Mouse (Mus musculus): ENCODE measurements around the gene Nav1. TPM values are rescaled to one million over a fixed set of nuclear protein-coding genes. Genes with fewer than 3 reads are reported as not detected.

The Nav1 gene
- polyA plus RNA-seq, 1 experiment from 2014 or later = 25.6 TPM

- peaks cover under 1% of the 10 kb centered on the region; the same call in 1 of the 2 replicates for H3K4me1 ChIP-seq (ENCODE audit: control insufficient read depth, insufficient read depth, low read length)
- H3K27ac ChIP-seq (ENCODE audit: low read length) = no peak overlapping the region
- H3K36me3 ChIP-seq (ENCODE audit: control insufficient read depth, insufficient read depth, low read length) = peaks cover 45% of the 10 kb centered on the region
- no peaks in the 10 kb centered on the region for H3K9me3 ChIP-seq (ENCODE audit: control insufficient read depth, low read depth, low read length)
- H3K27me3 ChIP-seq (ENCODE audit: control insufficient read depth, insufficient read depth, low read length) = no peaks in the 10 kb centered on the region
- no peak for ATAC-seq (ENCODE audit: insufficient number of reproducible peaks, insufficient read depth, low FRiP score, low read depth)
- no peak overlapping the region for H3K4me2 ChIP-seq (replicated peaks; ENCODE audit: low read depth, low read length)
- 56% methylated on average over 3 of the region's 3 CpGs for WGBS
- no peak overlapping the region for H3K4me3 ChIP-seq (ENCODE audit: low read depth, low read length)
- no peak overlapping the region for H3K9ac ChIP-seq (replicated peaks; ENCODE audit: low read depth, low read length)
These were observed 140.2 kb downstream of the Nav1 start for GRCm38 (mm10) chr1:135466935-135467334.

- no peaks in the 10 kb centered on the region for H3K27me3 ChIP-seq (ENCODE audit: control insufficient read depth, insufficient read depth, low read length)
- H3K4me2 ChIP-seq (replicated peaks; ENCODE audit: low read depth, low read length) = no peak overlapping the region
- no peaks in the 10 kb centered on the region for H3K9me3 ChIP-seq (ENCODE audit: control insufficient read depth, low read depth, low read length)
- H3K4me3 ChIP-seq (ENCODE audit: low read depth, low read length) = no peak overlapping the region
- H3K9ac ChIP-seq (replicated peaks; ENCODE audit: low read depth, low read length) = no peak overlapping the region
- no peak for ATAC-seq (ENCODE audit: insufficient number of reproducible peaks, insufficient read depth, low FRiP score, low read depth)
- WGBS = 89% methylated on average over 19 of the region's 19 CpGs
- H3K27ac ChIP-seq (ENCODE audit: low read length) = no peak overlapping the region
- peaks cover 3% of the 10 kb centered on the region; the same call in 1 of the 2 replicates for H3K4me1 ChIP-seq (ENCODE audit: control insufficient read depth, insufficient read depth, low read length)
- H3K36me3 ChIP-seq (ENCODE audit: control insufficient read depth, insufficient read depth, low read length) = peaks cover 35% of the 10 kb centered on the region
These were observed 141.4 kb downstream of the Nav1 start for GRCm38 (mm10) chr1:135465734-135466133.

GRCm38 (mm10) chr1:135462736-135463135, 144.4 kb downstream of the Nav1 start:
- H3K9ac ChIP-seq (replicated peaks; ENCODE audit: low read depth, low read length) = no peak overlapping the region
- no peak overlapping the region for H3K4me2 ChIP-seq (replicated peaks; ENCODE audit: low read depth, low read length)
- H3K27me3 ChIP-seq (ENCODE audit: control insufficient read depth, insufficient read depth, low read length) = no peaks in the 10 kb centered on the region
- H3K36me3 ChIP-seq (ENCODE audit: control insufficient read depth, insufficient read depth, low read length) = peaks cover 40% of the 10 kb centered on the region; the same call in 1 of the 2 replicates
- H3K4me3 ChIP-seq (ENCODE audit: low read depth, low read length) = no peak overlapping the region
- no peaks in the 10 kb centered on the region for H3K9me3 ChIP-seq (ENCODE audit: control insufficient read depth, low read depth, low read length)
- H3K27ac ChIP-seq (ENCODE audit: low read length) = peak overlapping the region; percentile 59
- no peak for ATAC-seq (ENCODE audit: insufficient number of reproducible peaks, insufficient read depth, low FRiP score, low read depth)
- H3K4me1 ChIP-seq (ENCODE audit: control insufficient read depth, insufficient read depth, low read length) = peaks cover 3% of the 10 kb centered on the region; the same call in 1 of the 2 replicates
- WGBS = 44% methylated on average over 8 of the region's 8 CpGs

- peaks cover 3% of the 10 kb centered on the region; the same call in 1 of the 2 replicates for H3K4me1 ChIP-seq (ENCODE audit: control insufficient read depth, insufficient read depth, low read length)
- H3K36me3 ChIP-seq (ENCODE audit: control insufficient read depth, insufficient read depth, low read length) = peaks cover 36% of the 10 kb centered on the region; the same call in 1 of the 2 replicates
- no peaks in the 10 kb centered on the region for H3K27me3 ChIP-seq (ENCODE audit: control insufficient read depth, insufficient read depth, low read length)
- H3K9ac ChIP-seq (replicated peaks; ENCODE audit: low read depth, low read length) = no peak overlapping the region
- H3K4me3 ChIP-seq (ENCODE audit: low read depth, low read length) = no peak overlapping the region
- H3K27ac ChIP-seq (ENCODE audit: low read length) = peak overlapping the region; percentile 61
- no peak; the same call in 1 of the 2 replicates for ATAC-seq (ENCODE audit: insufficient number of reproducible peaks, insufficient read depth, low FRiP score, low read depth)
- no peak overlapping the region for H3K4me2 ChIP-seq (replicated peaks; ENCODE audit: low read depth, low read length)
- H3K9me3 ChIP-seq (ENCODE audit: control insufficient read depth, low read depth, low read length) = no peaks in the 10 kb centered on the region
- WGBS = 45% methylated on average over 4 of the region's 4 CpGs
These were observed 144.8 kb downstream of the Nav1 start for GRCm38 (mm10) chr1:135462304-135462703.

- 75% methylated on average over 3 of the region's 3 CpGs for WGBS
- H3K4me2 ChIP-seq (replicated peaks; ENCODE audit: low read depth, low read length) = no peak overlapping the region
- H3K4me1 ChIP-seq (ENCODE audit: control insufficient read depth, insufficient read depth, low read length) = peaks cover 3% of the 10 kb centered on the region; the same call in 1 of the 2 replicates
- no peaks in the 10 kb centered on the region for H3K9me3 ChIP-seq (ENCODE audit: control insufficient read depth, low read depth, low read length)
- H3K27ac ChIP-seq (ENCODE audit: low read length) = no peak overlapping the region
- H3K4me3 ChIP-seq (ENCODE audit: low read depth, low read length) = no peak overlapping the region
- H3K27me3 ChIP-seq (ENCODE audit: control insufficient read depth, insufficient read depth, low read length) = no peaks in the 10 kb centered on the region
- peak; percentile 23; the same call in 1 of the 2 replicates for ATAC-seq (ENCODE audit: insufficient number of reproducible peaks, insufficient read depth, low FRiP score, low read depth)
- H3K9ac ChIP-seq (replicated peaks; ENCODE audit: low read depth, low read length) = no peak overlapping the region
- peaks cover 34% of the 10 kb centered on the region; the same call in 1 of the 2 replicates for H3K36me3 ChIP-seq (ENCODE audit: control insufficient read depth, insufficient read depth, low read length)
These were observed 145.9 kb downstream of the Nav1 start for GRCm38 (mm10) chr1:135461097-135461730.

GRCm38 (mm10) chr1:135460521-135460920, 146.6 kb downstream of the Nav1 start:
- ATAC-seq (ENCODE audit: insufficient number of reproducible peaks, insufficient read depth, low FRiP score, low read depth) = no peak
- no peak overlapping the region for H3K4me2 ChIP-seq (replicated peaks; ENCODE audit: low read depth, low read length)
- no peak overlapping the region for H3K4me3 ChIP-seq (ENCODE audit: low read depth, low read length)
- peaks cover 39% of the 10 kb centered on the region for H3K36me3 ChIP-seq (ENCODE audit: control insufficient read depth, insufficient read depth, low read length)
- 87% methylated on average over 16 of the region's 16 CpGs for WGBS
- no peak overlapping the region for H3K9ac ChIP-seq (replicated peaks; ENCODE audit: low read depth, low read length)
- H3K27ac ChIP-seq (ENCODE audit: low read length) = no peak overlapping the region
- no peaks in the 10 kb centered on the region for H3K27me3 ChIP-seq (ENCODE audit: control insufficient read depth, insufficient read depth, low read length)
- no peaks in the 10 kb centered on the region for H3K9me3 ChIP-seq (ENCODE audit: control insufficient read depth, low read depth, low read length)
- H3K4me1 ChIP-seq (ENCODE audit: control insufficient read depth, insufficient read depth, low read length) = peaks cover 3% of the 10 kb centered on the region; the same call in 1 of the 2 replicates

- H3K4me2 ChIP-seq (replicated peaks; ENCODE audit: low read depth, low read length) = no peak overlapping the region
- peaks cover 48% of the 10 kb centered on the region for H3K36me3 ChIP-seq (ENCODE audit: control insufficient read depth, insufficient read depth, low read length)
- no peak overlapping the region for H3K27ac ChIP-seq (ENCODE audit: low read length)
- ATAC-seq (ENCODE audit: insufficient number of reproducible peaks, insufficient read depth, low FRiP score, low read depth) = no peak
- no peaks in the 10 kb centered on the region for H3K27me3 ChIP-seq (ENCODE audit: control insufficient read depth, insufficient read depth, low read length)
- H3K4me3 ChIP-seq (ENCODE audit: low read depth, low read length) = no peak overlapping the region
- WGBS = 86% methylated on average over 5 of the region's 5 CpGs
- no peaks in the 10 kb centered on the region for H3K9me3 ChIP-seq (ENCODE audit: control insufficient read depth, low read depth, low read length)
- H3K4me1 ChIP-seq (ENCODE audit: control insufficient read depth, insufficient read depth, low read length) = peaks cover 3% of the 10 kb centered on the region; the same call in 1 of the 2 replicates
- H3K9ac ChIP-seq (replicated peaks; ENCODE audit: low read depth, low read length) = no peak overlapping the region
These were observed 149.2 kb downstream of the Nav1 start for GRCm38 (mm10) chr1:135457860-135458259.

- H3K4me1 ChIP-seq (ENCODE audit: control insufficient read depth, insufficient read depth, low read length) = no peaks in the 10 kb centered on the region
- no peaks in the 10 kb centered on the region for H3K27me3 ChIP-seq (ENCODE audit: control insufficient read depth, insufficient read depth, low read length)
- no peak for ATAC-seq (ENCODE audit: insufficient number of reproducible peaks, insufficient read depth, low FRiP score, low read depth)
- no peaks in the 10 kb centered on the region for H3K9me3 ChIP-seq (ENCODE audit: control insufficient read depth, low read depth, low read length)
- no peak overlapping the region for H3K4me3 ChIP-seq (ENCODE audit: low read depth, low read length)
- peaks cover 63% of the 10 kb centered on the region for H3K36me3 ChIP-seq (ENCODE audit: control insufficient read depth, insufficient read depth, low read length)
- H3K27ac ChIP-seq (ENCODE audit: low read length) = no peak overlapping the region
- H3K4me2 ChIP-seq (replicated peaks; ENCODE audit: low read depth, low read length) = no peak overlapping the region
- 77% methylated on average over 10 of the region's 10 CpGs for WGBS
- no peak overlapping the region for H3K9ac ChIP-seq (replicated peaks; ENCODE audit: low read depth, low read length)
These were observed 154.8 kb downstream of the Nav1 start for GRCm38 (mm10) chr1:135452259-135452658.
